Mouse (Mus musculus) frontal cortex, adult 2 months (tissue): Measurements from ENCODE around the gene Wdr44. TPM values are rescaled to one million over a fixed set of nuclear protein-coding genes. Genes with fewer than 3 reads are reported as not detected.
"Not testable (repeated sequence)": the region's sequence is repeated elsewhere in the genome, so short reads cannot be mapped to it uniquely, and the experiment has no call there.

Experiments used
- DNase-seq, 2 experiments: peaks; one replicate each; pipeline ENCODE4 v3.0.0; 2022; ENCODE audit warnings: low spot score in 1 of 2; ENCODE audit errors: extremely low spot score in 1 of 2
- polyA plus RNA-seq: library from polyadenylated mRNA; depleted of rRNA; stranded (reverse); fragments of >200 nt; gene quantifications from 2 replicates; pipeline ENCODE4 v1.2.3, GENCODE M21; 2012; rRNA removed

The Wdr44 gene
- polyA plus RNA-seq: 8.5 and 10.1 TPM in 2 replicates

GRCm38 (mm10) chrX:23692722-23693442 is at the start of gene Wdr44:
TSS of gene Wdr44 (plus strand) at chrX:23693051.
- DNase-seq: peak; percentile 88 to 94

GRCm38 (mm10) chrX:23648371-23648770 is 44.5 kb upstream of the Wdr44 start:
- DNase-seq: no peak

GRCm38 (mm10) chrX:23662216-23662615 is 30.6 kb upstream of the Wdr44 start:
- DNase-seq: no peak

GRCm38 (mm10) chrX:23673193-23673592 is 19.7 kb upstream of the Wdr44 start:
- DNase-seq: no peak

- no peak for DNase-seq
Measured at GRCm38 (mm10) chrX:23675450-23675849, 17.4 kb upstream of the Wdr44 start.

GRCm38 (mm10) chrX:23676583-23676982 is 16.3 kb upstream of the Wdr44 start:
- DNase-seq: no peak

- no peak for DNase-seq
Measured at GRCm38 (mm10) chrX:23677511-23677910, 15.3 kb upstream of the Wdr44 start.

GRCm38 (mm10) chrX:23692336-23692721 is 522 bp upstream of the Wdr44 start:
- DNase-seq: no peak

- DNase-seq: no peak
Measured at GRCm38 (mm10) chrX:23693443-23694400, 871 bp downstream of the Wdr44 start.

- no peak for DNase-seq
Measured at GRCm38 (mm10) chrX:23694588-23694987, 1.7 kb downstream of the Wdr44 start.

GRCm38 (mm10) chrX:23695109-23695508 is 2.3 kb downstream of the Wdr44 start:
- DNase-seq: no peak

GRCm38 (mm10) chrX:23697346-23697745 is 4.5 kb downstream of the Wdr44 start:
- no peak for DNase-seq

GRCm38 (mm10) chrX:23699023-23699422 is 6.2 kb downstream of the Wdr44 start:
- no peak for DNase-seq

GRCm38 (mm10) chrX:23717247-23717646 is 24.4 kb downstream of the Wdr44 start:
- no peak for DNase-seq

- DNase-seq: no peak
Measured at GRCm38 (mm10) chrX:23727463-23727862, 34.6 kb downstream of the Wdr44 start.

- no peak for DNase-seq
Measured at GRCm38 (mm10) chrX:23754671-23755070, 61.8 kb downstream of the Wdr44 start.

GRCm38 (mm10) chrX:23767849-23768248 is 75.0 kb downstream of the Wdr44 start:
- no peak for DNase-seq

GRCm38 (mm10) chrX:23807125-23807524 is 114.3 kb downstream of the Wdr44 start:
- DNase-seq: no peak

- no peak for DNase-seq
Measured at GRCm38 (mm10) chrX:23810365-23810764, 117.5 kb downstream of the Wdr44 start.

GRCm38 (mm10) chrX:23813287-23813686 is 120.4 kb downstream of the Wdr44 start:
- peak in 1 of 2 experiments; percentile 9 for DNase-seq

- not testable (repeated sequence) for DNase-seq
Measured at GRCm38 (mm10) chrX:23822885-23823284, 130.0 kb downstream of the Wdr44 start.
